Mouse (Mus musculus) myocyte (in vitro differentiated cells): Measurements from ENCODE around the gene Cenpq. TPM values are rescaled to one million over a fixed set of nuclear protein-coding genes. Genes with fewer than 3 reads are reported as not detected.

Experiments
- H3K27me3 ChIP-seq: one replicate; pipeline ENCODE4 v1.6.1; 2011; ENCODE audit not compliant: control insufficient read depth, insufficient read depth, insufficient read length
- H3K36me3 ChIP-seq: one replicate; pipeline ENCODE4 v1.6.1; 2011; ENCODE audit not compliant: control insufficient read depth, insufficient read depth
- H3K4me2 ChIP-seq: one replicate; pipeline ENCODE4 v1.6.1; 2011; ENCODE audit warnings: low read depth, control low read depth
- H3K4me3 ChIP-seq: one replicate; pipeline ENCODE4 v1.5.1; 2011; ENCODE audit warnings: mild to moderate bottlenecking, control low read depth, moderate library complexity
- H3K79me2 ChIP-seq: one replicate; pipeline ENCODE4 v1.6.1; 2011; ENCODE audit not compliant: control insufficient read depth, insufficient read depth
- H3ac ChIP-seq: one replicate; pipeline ENCODE4 v1.6.1; 2011; ENCODE audit not compliant: control insufficient read depth, insufficient read length
- CEBPB ChIP-seq: IDR thresholded peaks from 2 replicates; pipeline ENCODE4 v1.6.1; 2011; ENCODE audit warnings: mild to moderate bottlenecking, moderate library complexity; ENCODE audit not compliant: poor library complexity, insufficient read depth, severe bottlenecking
- E2F4 ChIP-seq: IDR thresholded peaks from one replicate; pipeline ENCODE4 v1.6.1; 2011; ENCODE audit warnings: mild to moderate bottlenecking, control low read depth, moderate library complexity; ENCODE audit not compliant: insufficient read depth
- MAX ChIP-seq: IDR thresholded peaks from one replicate; pipeline ENCODE4 v1.6.1; 2011; ENCODE audit warnings: low read depth, mild to moderate bottlenecking, control low read depth
- MYOD1 ChIP-seq, 3 experiments: IDR thresholded peaks; one replicate each; pipeline ENCODE4 v1.6.1; 2011; ENCODE audit warnings: control low read depth in 2 of 3, low read depth in 2 of 3, mild to moderate bottlenecking in 2 of 3, moderate library complexity in 1 of 3; ENCODE audit not compliant: insufficient read length in 2 of 3, control insufficient read depth in 1 of 3
- MYOG ChIP-seq, 3 experiments: IDR thresholded peaks; one replicate each; pipeline ENCODE4 v1.6.1; 2011; ENCODE audit warnings: control low read depth in 2 of 3, low read depth in 2 of 3, mild to moderate bottlenecking in 2 of 3; ENCODE audit not compliant: insufficient read length in 2 of 3, control insufficient read depth in 1 of 3, insufficient read depth in 1 of 3
- POLR2A ChIP-seq: IDR thresholded peaks from one replicate; pipeline ENCODE4 v1.6.1; 2011; ENCODE audit warnings: low read depth, mild to moderate bottlenecking, control low read depth, moderate library complexity; ENCODE audit not compliant: insufficient read length
- POLR2AphosphoS2 ChIP-seq: IDR thresholded peaks from one replicate; pipeline ENCODE4 v1.6.1; 2011; ENCODE audit warnings: low read depth, control low read depth; ENCODE audit not compliant: insufficient read length
- REST ChIP-seq: IDR thresholded peaks from one replicate; pipeline ENCODE4 v1.6.1; 2011; ENCODE audit warnings: mild to moderate bottlenecking, control low read depth, moderate library complexity; ENCODE audit not compliant: insufficient read depth, insufficient read length
- SRF ChIP-seq: IDR thresholded peaks from one replicate; pipeline ENCODE4 v1.6.1; 2011; ENCODE audit warnings: low read depth; ENCODE audit not compliant: control insufficient read depth, insufficient read length
- TCF12 ChIP-seq: IDR thresholded peaks from one replicate; pipeline ENCODE4 v1.6.1; 2011; ENCODE audit warnings: mild to moderate bottlenecking, control low read depth; ENCODE audit not compliant: poor library complexity, insufficient read depth, severe bottlenecking
- TCF3 ChIP-seq: IDR thresholded peaks from one replicate; pipeline ENCODE4 v1.6.1; 2011; ENCODE audit warnings: low read depth, control low read depth; ENCODE audit not compliant: insufficient read length
- USF1 ChIP-seq: IDR thresholded peaks from one replicate; pipeline ENCODE4 v1.6.1; 2011; ENCODE audit warnings: low read depth, mild to moderate bottlenecking, control low read depth, moderate library complexity
- polyA plus RNA-seq: library from polyadenylated mRNA; unstranded; fragments of >200 nt; fragmentation: generic; extraction: Trizol; gene quantifications from one replicate; pipeline ENCODE4 v1.2.1, GENCODE M21; 2012; ENCODE audit warnings: missing spikeins

Cenpq gene
- 4.9 TPM for polyA plus RNA-seq

DNA sequence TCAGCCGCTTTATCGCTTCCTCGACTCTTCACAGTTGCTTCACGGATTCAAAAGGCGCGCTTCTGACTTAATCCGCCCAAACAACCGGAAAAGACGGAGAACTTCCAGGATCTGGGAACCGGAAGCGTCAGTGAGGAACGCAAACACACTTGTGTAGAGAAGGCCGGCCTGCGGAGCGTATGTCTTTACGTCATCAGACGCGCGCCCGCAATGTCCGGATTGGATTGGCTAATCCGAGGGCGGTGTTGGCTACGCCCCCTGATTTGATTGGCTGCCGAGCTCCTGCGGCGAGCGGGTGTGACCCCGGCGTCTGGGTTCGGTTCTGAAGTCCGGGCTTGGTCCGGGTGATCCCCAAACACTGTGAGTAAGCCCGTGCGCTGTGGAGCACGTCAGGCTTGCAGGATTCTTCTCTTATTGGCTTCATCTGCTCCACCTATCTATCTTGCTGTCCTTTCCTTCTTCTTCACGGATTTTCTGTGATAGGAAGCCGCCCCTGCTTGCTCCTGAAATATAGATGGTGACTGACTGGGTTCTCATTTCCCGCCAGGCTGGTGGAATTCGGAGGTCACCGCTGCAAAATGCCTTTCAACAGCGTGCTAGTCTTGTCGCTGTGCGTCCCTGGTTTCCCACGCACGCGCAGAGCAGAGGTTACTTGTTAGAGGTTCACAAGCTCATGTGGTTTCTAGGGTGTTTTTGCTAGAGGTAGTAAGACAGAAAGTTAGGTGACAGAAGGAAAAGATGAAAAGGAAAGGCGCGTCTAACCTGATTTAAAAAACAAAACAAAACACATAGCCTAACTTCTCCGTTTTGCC is at the start of gene Cenpq, which contains the start of gene Mut:
Cenpq (minus strand) TSS at position 628 of the 812 bp plus-strand sequence.
Mut (plus strand) TSS at position 266 of the 812 bp plus-strand sequence.
- H3K4me3 ChIP-seq, result peak within 1 kb of the TSS; percentile 67
- no peak within 1 kb of the TSS for H3ac ChIP-seq
- H3K36me3 ChIP-seq, result peaks cover 8% of the 10 kb centered on the region
- peak within 1 kb of the TSS; percentile 98 for H3K4me2 ChIP-seq
- no peaks in the 10 kb centered on the region for H3K27me3 ChIP-seq
- peaks cover 8% of the 10 kb centered on the region for H3K79me2 ChIP-seq
- no peak for TF ChIP-seq MYOG (IDR thresholded peaks at IDR 0.05; ENCODE audit: control insufficient read depth in 1 of 3, insufficient read depth in 1 of 3, insufficient read length in 2 of 3, low read depth in 2 of 3)
- peak; percentile 55 for TF ChIP-seq POLR2A
- TF ChIP-seq POLR2AphosphoS2, result peak; percentile 42
- peak; percentile 61 for TF ChIP-seq SRF
- peak; percentile 95 for TF ChIP-seq E2F4
- no peak for TF ChIP-seq USF1

- H3ac ChIP-seq, result no peak overlapping the region
- no peak overlapping the region for H3K4me2 ChIP-seq
- no peak for TF ChIP-seq TCF12
- no peak for TF ChIP-seq POLR2A
- no peak for TF ChIP-seq POLR2AphosphoS2
- no peak for TF ChIP-seq MYOD1 (IDR thresholded peaks at IDR 0.05; ENCODE audit: control insufficient read depth in 1 of 3, insufficient read length in 2 of 3, low read depth in 2 of 3)
- no peak for TF ChIP-seq MYOG (IDR thresholded peaks at IDR 0.05; ENCODE audit: control insufficient read depth in 1 of 3, insufficient read depth in 1 of 3, insufficient read length in 2 of 3, low read depth in 2 of 3)
- TF ChIP-seq SRF, result no peak
- TF ChIP-seq REST, result no peak
- no peak for TF ChIP-seq USF1
- TF ChIP-seq MAX, result no peak
- TF ChIP-seq CEBPB, result no peak
- no peak overlapping the region for H3K4me3 ChIP-seq
- no peaks in the 10 kb centered on the region for H3K27me3 ChIP-seq
- H3K79me2 ChIP-seq, result no peaks in the 10 kb centered on the region
- no peaks in the 10 kb centered on the region for H3K36me3 ChIP-seq
These were observed 43.1 kb upstream of the Cenpq start for GRCm38 (mm10) chr17:40977914-40978313.

- peaks cover 2% of the 10 kb centered on the region for H3K36me3 ChIP-seq
- no peak overlapping the region for H3K4me2 ChIP-seq
- no peak overlapping the region for H3K4me3 ChIP-seq
- TF ChIP-seq REST (no peak), SRF (no peak), TCF12 (no peak), E2F4 (no peak), MYOD1 (IDR thresholded peaks at IDR 0.05; ENCODE audit: control insufficient read depth in 1 of 3, insufficient read length in 2 of 3, low read depth in 2 of 3) (no peak), TCF3 (no peak), USF1 (no peak), CEBPB (no peak), MAX (no peak), MYOG (IDR thresholded peaks at IDR 0.05; ENCODE audit: control insufficient read depth in 1 of 3, insufficient read depth in 1 of 3, insufficient read length in 2 of 3, low read depth in 2 of 3) (no peak), POLR2A (no peak), POLR2AphosphoS2 (no peak)
- H3K79me2 ChIP-seq, result no peaks in the 10 kb centered on the region
- no peaks in the 10 kb centered on the region for H3K27me3 ChIP-seq
- H3ac ChIP-seq, result no peak overlapping the region
These were observed 13.7 kb upstream of the Cenpq start for GRCm38 (mm10) chr17:40948518-40948917.

GRCm38 (mm10) chr17:40933985-40934384 is 862 bp downstream of the Cenpq start:
- H3ac ChIP-seq, result no peak overlapping the region

More at GRCm38 (mm10) chr17:40933985-40934384, 862 bp downstream of the Cenpq start:
- no peaks in the 10 kb centered on the region for H3K27me3 ChIP-seq
- H3K79me2 ChIP-seq, result peaks cover 8% of the 10 kb centered on the region
- peak overlapping the region; percentile 67 for H3K4me3 ChIP-seq
- no peak for TF ChIP-seq POLR2A
- TF ChIP-seq REST, result no peak
- TF ChIP-seq SRF, result no peak
- no peak for TF ChIP-seq TCF3
- no peak for TF ChIP-seq TCF12
- TF ChIP-seq POLR2AphosphoS2, result no peak
- TF ChIP-seq E2F4, result no peak
- TF ChIP-seq MAX, result no peak
- TF ChIP-seq MYOD1 (IDR thresholded peaks at IDR 0.05; ENCODE audit: control insufficient read depth in 1 of 3, insufficient read length in 2 of 3, low read depth in 2 of 3), result no peak
- no peak for TF ChIP-seq CEBPB
- no peak for TF ChIP-seq USF1
- no peak for TF ChIP-seq MYOG (IDR thresholded peaks at IDR 0.05; ENCODE audit: control insufficient read depth in 1 of 3, insufficient read depth in 1 of 3, insufficient read length in 2 of 3, low read depth in 2 of 3)
- peaks cover 8% of the 10 kb centered on the region for H3K36me3 ChIP-seq
- H3K4me2 ChIP-seq, result peak overlapping the region; percentile 91
